Mouse (Mus musculus) ES-Bruce4 (cell line): Measurements from ENCODE around the gene Trpm8. TPM values are rescaled to one million over a fixed set of nuclear protein-coding genes. Genes with fewer than 3 reads are reported as not detected.

Experiments
- H3K27ac ChIP-seq: 2 replicates; pipeline ENCODE4 v1.5.1; 2012; ENCODE audit warnings: low read length, inconsistent platforms; ENCODE audit not compliant: insufficient read depth
- H3K27me3 ChIP-seq: 2 replicates; pipeline ENCODE4 v1.6.1; 2012; ENCODE audit warnings: mild to moderate bottlenecking, low read length, inconsistent platforms; ENCODE audit not compliant: control insufficient read depth, poor library complexity, insufficient read depth, severe bottlenecking
- H3K36me3 ChIP-seq: 2 replicates; pipeline ENCODE4 v1.6.1; 2012; ENCODE audit warnings: inconsistent platforms, mild to moderate bottlenecking, low read length, moderate library complexity; ENCODE audit not compliant: control insufficient read depth, poor library complexity, insufficient read depth, severe bottlenecking
- H3K4me1 ChIP-seq: one replicate; pipeline ENCODE4 v1.8.1; 2011; ENCODE audit warnings: low read length; ENCODE audit not compliant: control insufficient read depth, insufficient read depth
- H3K4me3 ChIP-seq: 2 replicates; pipeline ENCODE4 v1.5.1; 2011; ENCODE audit warnings: low read depth, mild to moderate bottlenecking, low read length
- H3K9ac ChIP-seq: 2 replicates; pipeline ENCODE4 v1.6.1; 2012; ENCODE audit warnings: low read depth, mild to moderate bottlenecking, inconsistent platforms; ENCODE audit not compliant: poor library complexity, severe bottlenecking
- H3K9me3 ChIP-seq: replicated peaks from 2 replicates; pipeline ENCODE4 v1.6.1; 2012; ENCODE audit warnings: mild to moderate bottlenecking, low read length, inconsistent platforms; ENCODE audit not compliant: control insufficient read depth, poor library complexity, insufficient read depth, severe bottlenecking
- CTCF ChIP-seq: IDR thresholded peaks from one replicate; pipeline ENCODE4 v1.8.1; 2011; ENCODE audit warnings: low read depth, low read length
- EP300 ChIP-seq: IDR thresholded peaks from 2 replicates; pipeline ENCODE4 v1.6.1; 2011; ENCODE audit warnings: low read depth, low read length; ENCODE audit not compliant: insufficient read depth
- POLR2A ChIP-seq: IDR thresholded peaks from one replicate; pipeline ENCODE4 v1.8.1; 2011; ENCODE audit warnings: low read length; ENCODE audit not compliant: insufficient read depth
- polyA plus RNA-seq: library from polyadenylated mRNA; stranded (reverse); fragments of >200 nt; gene quantifications from 2 replicates; pipeline ENCODE4 v1.2.4, GENCODE M21; 2011; ENCODE audit warnings: low read depth; ENCODE audit not compliant: missing spikeins, insufficient read depth, insufficient read length

Trpm8 gene
- polyA plus RNA-seq, 1 experiment = not detected

- Histone ChIP-seq H3K9ac (no peak overlapping the region), H3K27ac (no peak overlapping the region), H3K4me1 (no peaks in the 10 kb centered on the region), H3K36me3 (no peaks in the 10 kb centered on the region), H3K4me3 (no peak overlapping the region), H3K27me3 (no peaks in the 10 kb centered on the region), H3K9me3 (no peaks in the 10 kb centered on the region)
- TF ChIP-seq EP300 (no peak), POLR2A (no peak), CTCF (no peak)
Measured at GRCm38 (mm10) chr1:88433096-88433883, 155.8 kb downstream of the Trpm8 start.

GRCm38 (mm10) chr1:88434057-88434456 is 156.6 kb downstream of the Trpm8 start:
- H3K9me3 ChIP-seq = no peaks in the 10 kb centered on the region
- no peak overlapping the region for H3K27ac ChIP-seq

GRCm38 (mm10) chr1:88437206-88438126 is 160.0 kb downstream of the Trpm8 start:
- H3K36me3 ChIP-seq = no peaks in the 10 kb centered on the region
- no peak overlapping the region for H3K4me3 ChIP-seq
- no peaks in the 10 kb centered on the region for H3K27me3 ChIP-seq
- no peak overlapping the region for H3K9ac ChIP-seq
- no peak overlapping the region for H3K27ac ChIP-seq
- H3K9me3 ChIP-seq = no peaks in the 10 kb centered on the region
- no peaks in the 10 kb centered on the region for H3K4me1 ChIP-seq
- TF ChIP-seq CTCF (no peak), EP300 (no peak), POLR2A (no peak)

More at GRCm38 (mm10) chr1:88434057-88434456, 156.6 kb downstream of the Trpm8 start:
- H3K4me3 ChIP-seq = no peak overlapping the region
- no peaks in the 10 kb centered on the region for H3K4me1 ChIP-seq
- TF ChIP-seq CTCF (peak; percentile 76), EP300 (no peak)
- no peaks in the 10 kb centered on the region for H3K27me3 ChIP-seq
- H3K9ac ChIP-seq = no peak overlapping the region
- H3K36me3 ChIP-seq = no peaks in the 10 kb centered on the region

Other genes starting within 250 kb of the Trpm8 start
- gene Ugt1a10, start 222.3 kb upstream of the Trpm8 start, polyA plus RNA-seq = not detected in 2 replicates
- not detected in 2 replicates for gene Ugt1a9, start 206.9 kb upstream of the Trpm8 start, polyA plus RNA-seq
- not detected in 2 replicates for gene Ugt1a8, start 189.8 kb upstream of the Trpm8 start, polyA plus RNA-seq
- 0.41 TPM in 1 of 2 replicates, not detected in the other for gene Ugt1a7c, start 182.6 kb upstream of the Trpm8 start, polyA plus RNA-seq
- not detected in 2 replicates for gene Ugt1a6b, start 174.4 kb upstream of the Trpm8 start, polyA plus RNA-seq
- not detected in 2 replicates for gene Ugt1a6a, start 142.9 kb upstream of the Trpm8 start, polyA plus RNA-seq
- not detected in 2 replicates for gene Ugt1a5, start 111.6 kb upstream of the Trpm8 start, polyA plus RNA-seq
- gene Ugt1a2, start 77.1 kb upstream of the Trpm8 start, polyA plus RNA-seq = not detected in 2 replicates
- 0.85 and 1.2 TPM in 2 replicates for gene Dnajb3, start 71.9 kb upstream of the Trpm8 start, polyA plus RNA-seq
- not detected in 2 replicates for gene Ugt1a1, start 65.7 kb upstream of the Trpm8 start, polyA plus RNA-seq
- not detected in 2 replicates for gene Mroh2a, start 50.7 kb upstream of the Trpm8 start, polyA plus RNA-seq
- 217 and 219 TPM in 2 replicates for gene Hjurp, start within 50 bp of the Trpm8 start, polyA plus RNA-seq
- gene Spp2, start 129.3 kb downstream of the Trpm8 start, polyA plus RNA-seq = not detected in 2 replicates
- gene Glrp1, start 232.4 kb downstream of the Trpm8 start, polyA plus RNA-seq = not detected in 2 replicates